Mouse (Mus musculus): ENCODE data around the gene Gpat3. TPM values are rescaled to one million over a fixed set of nuclear protein-coding genes. Genes with fewer than 3 reads are reported as not detected.
A peak's percentile ranks its signal among the peaks of the same experiment; 100 is the strongest.

Gpat3 gene
- polyA plus RNA-seq, 2 experiments = 1.1 to 1.9 TPM

GRCm38 (mm10) chr5:100828701-100829100 is 16.8 kb upstream of the Gpat3 start:
- Histone ChIP-seq H3K36me3 (ENCODE audit: control insufficient read depth, insufficient read depth, low read length) (no peaks in the 10 kb centered on the region), H3K27me3 (ENCODE audit: control insufficient read depth, insufficient read depth, low read length) (no peaks in the 10 kb centered on the region), H3K4me1 (ENCODE audit: control insufficient read depth, insufficient read depth, low read length) (no peaks in the 10 kb centered on the region), H3K9ac (ENCODE audit: low read depth, low read length, severe bottlenecking) (no peak overlapping the region), H3K4me2 (replicated peaks; ENCODE audit: low read depth, low read length, severe bottlenecking) (no peak overlapping the region), H3K9me3 (ENCODE audit: control insufficient read depth, low read length) (no peaks in the 10 kb centered on the region), H3K4me3 (replicated peaks; ENCODE audit: low read length) (no peak overlapping the region), H3K27ac (replicated peaks; ENCODE audit: low read depth, low read length) (peak overlapping the region; percentile 48; the same call in 1 of the 2 replicates)
- 60% methylated on average over 3 of the region's 3 CpGs for whole genome bisulfite sequencing
- TF ChIP-seq POLR2A (IDR thresholded peaks at IDR 0.05; ENCODE audit: borderline replicate concordance, extremely low read depth, insufficient read depth, insufficient read length) = no peak
- DNase-seq (ENCODE audit: low spot score) = no peak
- no peak for ATAC-seq (ENCODE audit: low FRiP score, low read depth)

DNA sequence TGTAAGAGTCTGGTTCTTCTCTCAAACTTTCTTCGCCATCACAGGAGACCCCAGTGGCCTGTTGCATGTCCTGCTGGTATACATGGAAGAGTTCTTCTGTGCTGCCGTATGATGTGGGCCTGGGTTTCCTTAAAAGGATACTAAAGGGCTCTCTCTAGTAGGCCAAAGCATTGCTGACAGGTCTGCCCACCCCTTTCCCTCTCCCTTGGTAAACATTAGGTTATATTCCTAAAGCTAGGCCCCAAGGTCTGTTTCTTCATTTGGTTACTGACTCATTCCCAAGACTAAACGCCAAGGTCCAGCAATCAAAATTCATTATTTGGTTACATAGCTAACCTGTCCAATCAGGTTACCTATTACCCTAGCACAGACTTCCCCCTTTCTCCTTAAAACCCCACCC is 12.8 kb upstream of the Gpat3 start:
- WGBS = 87% methylated on average over 3 of the region's 3 CpGs
- peaks cover 3% of the 10 kb centered on the region; the same call in 1 of the 2 replicates for H3K4me1 ChIP-seq (ENCODE audit: control insufficient read depth, insufficient read depth, low read length)
- no peak overlapping the region for H3K9ac ChIP-seq (ENCODE audit: low read depth, low read length, severe bottlenecking)
- no peak overlapping the region for H3K4me2 ChIP-seq (replicated peaks; ENCODE audit: low read depth, low read length, severe bottlenecking)
- no peaks in the 10 kb centered on the region for H3K9me3 ChIP-seq (ENCODE audit: control insufficient read depth, low read length)
- no peak for ATAC-seq (ENCODE audit: low FRiP score, low read depth)
- TF ChIP-seq POLR2A (IDR thresholded peaks at IDR 0.05; ENCODE audit: borderline replicate concordance, extremely low read depth, insufficient read depth, insufficient read length) = no peak
- no peak overlapping the region for H3K4me3 ChIP-seq (replicated peaks; ENCODE audit: low read length)
- no peak overlapping the region for H3K27ac ChIP-seq (replicated peaks; ENCODE audit: low read depth, low read length)
- no peaks in the 10 kb centered on the region for H3K27me3 ChIP-seq (ENCODE audit: control insufficient read depth, insufficient read depth, low read length)
- H3K36me3 ChIP-seq (ENCODE audit: control insufficient read depth, insufficient read depth, low read length) = no peaks in the 10 kb centered on the region
- DNase-seq (ENCODE audit: low spot score) = no peak

GRCm38 (mm10) chr5:100833841-100834240 is 11.7 kb upstream of the Gpat3 start:
- 94% methylated on average over 2 of the region's 2 CpGs for WGBS
- H3K36me3 ChIP-seq (ENCODE audit: control insufficient read depth, insufficient read depth, low read length) = no peaks in the 10 kb centered on the region
- no peak for DNase-seq (ENCODE audit: low spot score)
- H3K4me1 ChIP-seq (ENCODE audit: control insufficient read depth, insufficient read depth, low read length) = peaks cover 3% of the 10 kb centered on the region; the same call in 1 of the 2 replicates
- no peak overlapping the region for H3K27ac ChIP-seq (replicated peaks; ENCODE audit: low read depth, low read length)
- no peak for TF ChIP-seq POLR2A (IDR thresholded peaks at IDR 0.05; ENCODE audit: borderline replicate concordance, extremely low read depth, insufficient read depth, insufficient read length)
- no peak for ATAC-seq (ENCODE audit: low FRiP score, low read depth)
- no peak overlapping the region for H3K4me2 ChIP-seq (replicated peaks; ENCODE audit: low read depth, low read length, severe bottlenecking)
- H3K9me3 ChIP-seq (ENCODE audit: control insufficient read depth, low read length) = no peaks in the 10 kb centered on the region
- H3K4me3 ChIP-seq (replicated peaks; ENCODE audit: low read length) = no peak overlapping the region
- no peaks in the 10 kb centered on the region for H3K27me3 ChIP-seq (ENCODE audit: control insufficient read depth, insufficient read depth, low read length)
- no peak overlapping the region for H3K9ac ChIP-seq (ENCODE audit: low read depth, low read length, severe bottlenecking)

- no peak for TF ChIP-seq POLR2A (IDR thresholded peaks at IDR 0.05; ENCODE audit: borderline replicate concordance, extremely low read depth, insufficient read depth, insufficient read length)
- Histone ChIP-seq H3K36me3 (ENCODE audit: control insufficient read depth, insufficient read depth, low read length) (no peaks in the 10 kb centered on the region), H3K9me3 (ENCODE audit: control insufficient read depth, low read length) (no peaks in the 10 kb centered on the region), H3K4me1 (ENCODE audit: control insufficient read depth, insufficient read depth, low read length) (peaks cover 3% of the 10 kb centered on the region; the same call in 1 of the 2 replicates), H3K27ac (replicated peaks; ENCODE audit: low read depth, low read length) (peak overlapping the region; percentile 41; the same call in 1 of the 2 replicates), H3K4me2 (replicated peaks; ENCODE audit: low read depth, low read length, severe bottlenecking) (no peak overlapping the region), H3K4me3 (replicated peaks; ENCODE audit: low read length) (no peak overlapping the region), H3K9ac (ENCODE audit: low read depth, low read length, severe bottlenecking) (no peak overlapping the region), H3K27me3 (ENCODE audit: control insufficient read depth, insufficient read depth, low read length) (no peaks in the 10 kb centered on the region)
- WGBS = 52% methylated on average over 9 of the region's 9 CpGs
- DNase-seq (ENCODE audit: low spot score) (peak; percentile 49), ATAC-seq (ENCODE audit: low FRiP score, low read depth) (peak; percentile 67; the same call in 1 of the 2 replicates)
Observed at GRCm38 (mm10) chr5:100835862-100836538, 9.5 kb upstream of the Gpat3 start.

GRCm38 (mm10) chr5:100837907-100838306 is 7.6 kb upstream of the Gpat3 start:
- Histone ChIP-seq H3K4me2 (replicated peaks; ENCODE audit: low read depth, low read length, severe bottlenecking) (no peak overlapping the region), H3K27me3 (ENCODE audit: control insufficient read depth, insufficient read depth, low read length) (no peaks in the 10 kb centered on the region), H3K9ac (ENCODE audit: low read depth, low read length, severe bottlenecking) (no peak overlapping the region), H3K4me3 (replicated peaks; ENCODE audit: low read length) (no peak overlapping the region), H3K36me3 (ENCODE audit: control insufficient read depth, insufficient read depth, low read length) (no peaks in the 10 kb centered on the region), H3K9me3 (ENCODE audit: control insufficient read depth, low read length) (0 out of 2 replicates have a peak, but pooled peaks cover 4% of the 10 kb centered on the region), H3K4me1 (ENCODE audit: control insufficient read depth, insufficient read depth, low read length) (peaks cover 3% of the 10 kb centered on the region; the same call in 1 of the 2 replicates), H3K27ac (replicated peaks; ENCODE audit: low read depth, low read length) (no peak overlapping the region)
- WGBS = 72% methylated on average over 7 of the region's 7 CpGs
- ATAC-seq (ENCODE audit: low FRiP score, low read depth) = no peak; the same call in 1 of the 2 replicates
- TF ChIP-seq POLR2A (IDR thresholded peaks at IDR 0.05; ENCODE audit: borderline replicate concordance, extremely low read depth, insufficient read depth, insufficient read length) = no peak
- DNase-seq (ENCODE audit: low spot score) = peak; percentile 4

All from limb, embryonic 14.5 days (tissue).